Mouse (Mus musculus) MEL (cell line): ENCODE data around the gene Ccdc57. TPM values are rescaled to one million over a fixed set of nuclear protein-coding genes. Genes with fewer than 3 reads are reported as not detected.

Experiments used
- DNase-seq: peaks from one replicate; pipeline ENCODE4 v3.0.0; 2011; ENCODE audit warnings: low read depth, low spot score
- H3K27ac ChIP-seq: 2 replicates; pipeline ENCODE4 v1.5.1; 2012; ENCODE audit warnings: low read depth, mild to moderate bottlenecking, control low read depth, low read length, moderate library complexity; ENCODE audit not compliant: control insufficient read depth
- H3K27me3 ChIP-seq, 2 experiments: fragments of 150-350 bp in 1 of 2; sonication (generic) in 1 of 2; 2 replicates each; pipeline ENCODE4 v1.6.1; 2012; ENCODE audit warnings: low read length in 2 of 2, mild to moderate bottlenecking in 2 of 2, improper control_type of control experiment in 1 of 2, moderate library complexity in 1 of 2; ENCODE audit not compliant: insufficient read depth in 2 of 2, control insufficient read depth in 1 of 2
- H3K36me3 ChIP-seq, 2 experiments: 2 replicates each; pipeline ENCODE4 v1.6.1; 2012 to 2014; ENCODE audit warnings: low read length in 2 of 2, improper control_type of control experiment in 1 of 2, inconsistent platforms in 1 of 2, mild to moderate bottlenecking in 1 of 2; ENCODE audit not compliant: insufficient read depth in 2 of 2, control insufficient read depth in 1 of 2
- H3K4me1 ChIP-seq, 2 experiments: fragments of 150-350 bp in 1 of 2; sonication (generic) in 1 of 2; 2 replicates each; pipeline ENCODE4 v1.6.1; 2012; ENCODE audit warnings: low read length in 2 of 2, improper control_type of control experiment in 1 of 2, mild to moderate bottlenecking in 1 of 2; ENCODE audit not compliant: insufficient read depth in 2 of 2, control insufficient read depth in 1 of 2
- H3K4me3 ChIP-seq, 2 experiments: fragments of 150-350 bp in 1 of 2; sonication (generic) in 1 of 2; 2 replicates each; pipeline ENCODE4 v1.5.1; 2012; ENCODE audit warnings: low read depth in 2 of 2, low read length in 2 of 2, mild to moderate bottlenecking in 2 of 2, moderate library complexity in 2 of 2, control low read depth in 1 of 2, improper control_type of control experiment in 1 of 2; ENCODE audit not compliant: control insufficient read depth in 1 of 2, insufficient read depth in 1 of 2
- H3K79me2 ChIP-seq: 2 replicates; pipeline ENCODE4 v1.6.1; 2012; ENCODE audit warnings: mild to moderate bottlenecking, low read length, moderate library complexity; ENCODE audit not compliant: control insufficient read depth, poor library complexity, insufficient read depth
- H3K9ac ChIP-seq: 2 replicates; pipeline ENCODE4 v1.6.1; 2012; ENCODE audit warnings: low read depth, mild to moderate bottlenecking, control low read depth, low read length, moderate library complexity; ENCODE audit not compliant: control insufficient read depth, poor library complexity, severe bottlenecking
- H3K9me3 ChIP-seq: fragments of 150-350 bp; sonication (generic); replicated peaks from 2 replicates; pipeline ENCODE4 v1.6.1; 2012; ENCODE audit warnings: mild to moderate bottlenecking, low read length, improper control_type of control experiment, moderate library complexity; ENCODE audit not compliant: insufficient read depth
- BHLHE40 ChIP-seq: IDR thresholded peaks from 2 replicates; pipeline ENCODE4 v1.6.1; 2012; ENCODE audit warnings: low read depth, mild to moderate bottlenecking, inconsistent platforms, low read length, improper control_type of control experiment, borderline replicate concordance
- CHD2 ChIP-seq: IDR thresholded peaks from 2 replicates; pipeline ENCODE4 v1.6.1; 2011; ENCODE audit warnings: low read length, improper control_type of control experiment
- CTCF ChIP-seq, 3 experiments: IDR thresholded peaks in 2 of 3; conservative IDR thresholded peaks in 1 of 3; 2 replicates each; pipeline ENCODE4 v1.5.1; 2011 to 2012; ENCODE audit warnings: low read length in 3 of 3, low read depth in 2 of 3, mild to moderate bottlenecking in 2 of 3, improper control_type of control experiment in 1 of 3, inconsistent platforms in 1 of 3, mixed read lengths in 1 of 3, moderate library complexity in 1 of 3; ENCODE audit not compliant: control insufficient read depth in 1 of 3, insufficient read depth in 1 of 3, poor library complexity in 1 of 3, severe bottlenecking in 1 of 3
- E2F4 ChIP-seq: IDR thresholded peaks from 2 replicates; pipeline ENCODE4 v1.6.1; 2011; ENCODE audit warnings: low read depth, low read length, improper control_type of control experiment, borderline replicate concordance
- ELF1 ChIP-seq: IDR thresholded peaks from 2 replicates; pipeline ENCODE4 v1.6.1; 2014; ENCODE audit warnings: low read depth, mild to moderate bottlenecking, inconsistent platforms, low read length, improper control_type of control experiment, moderate library complexity
- ETS1 ChIP-seq: IDR thresholded peaks from 2 replicates; pipeline ENCODE4 v1.6.1; 2012; ENCODE audit warnings: low read depth, mild to moderate bottlenecking, inconsistent platforms, low read length, improper control_type of control experiment, moderate library complexity
- GABPA ChIP-seq: IDR thresholded peaks from 2 replicates; pipeline ENCODE4 v1.6.1; 2012; ENCODE audit warnings: low read depth, mild to moderate bottlenecking, inconsistent platforms, low read length, improper control_type of control experiment, moderate library complexity
- HCFC1 ChIP-seq: IDR thresholded peaks from 2 replicates; pipeline ENCODE4 v1.6.1; 2012; ENCODE audit warnings: low read depth, mild to moderate bottlenecking, inconsistent platforms, low read length, improper control_type of control experiment, moderate library complexity
- JUND ChIP-seq: IDR thresholded peaks from 2 replicates; pipeline ENCODE4 v1.6.1; 2011; ENCODE audit warnings: low read depth, mild to moderate bottlenecking, improper control_type of control experiment, low read length
- KAT2A ChIP-seq: conservative IDR thresholded peaks from 2 replicates; pipeline ENCODE4 v1.6.1; 2012; ENCODE audit warnings: low read depth, low read length, improper control_type of control experiment, inconsistent platforms
- MAFK ChIP-seq: IDR thresholded peaks from 2 replicates; pipeline ENCODE4 v1.6.1; 2011; ENCODE audit warnings: low read depth, mild to moderate bottlenecking, low read length, improper control_type of control experiment, borderline replicate concordance
- MAX ChIP-seq: IDR thresholded peaks from 2 replicates; pipeline ENCODE4 v1.6.1; 2011; ENCODE audit warnings: low read length, improper control_type of control experiment
- MXI1 ChIP-seq: IDR thresholded peaks from 2 replicates; pipeline ENCODE4 v1.6.1; 2011; ENCODE audit warnings: mild to moderate bottlenecking, low read depth, low read length, improper control_type of control experiment
- MYB ChIP-seq: IDR thresholded peaks from 2 replicates; pipeline ENCODE4 v1.6.1; 2011; ENCODE audit warnings: mild to moderate bottlenecking, low read depth, low read length, improper control_type of control experiment
- NRF1 ChIP-seq: IDR thresholded peaks from 2 replicates; pipeline ENCODE4 v1.6.1; 2014; ENCODE audit warnings: low read depth, mild to moderate bottlenecking, inconsistent platforms, low read length, improper control_type of control experiment, moderate library complexity; ENCODE audit not compliant: poor library complexity, insufficient read depth, severe bottlenecking
- POLR2A ChIP-seq, 2 experiments: IDR thresholded peaks; 2 replicates each; pipeline ENCODE4 v1.6.1; 2011 to 2012; ENCODE audit warnings: low read length in 2 of 2, mild to moderate bottlenecking in 2 of 2, control low read depth in 1 of 2, improper control_type of control experiment in 1 of 2, low read depth in 1 of 2, moderate library complexity in 1 of 2; ENCODE audit not compliant: control insufficient read depth in 1 of 2, insufficient read depth in 1 of 2, poor library complexity in 1 of 2
- POLR2AphosphoS2 ChIP-seq: IDR thresholded peaks from 2 replicates; pipeline ENCODE4 v1.6.1; 2011; ENCODE audit warnings: low read length, improper control_type of control experiment
- RAD21 ChIP-seq: IDR thresholded peaks from 2 replicates; pipeline ENCODE4 v1.6.1; 2011; ENCODE audit warnings: mild to moderate bottlenecking, low read depth, low read length, improper control_type of control experiment
- RCOR1 ChIP-seq: IDR thresholded peaks from 2 replicates; pipeline ENCODE4 v1.6.1; 2012; ENCODE audit warnings: low read depth, mild to moderate bottlenecking, inconsistent platforms, low read length, improper control_type of control experiment
- SIN3A ChIP-seq: IDR thresholded peaks from 2 replicates; pipeline ENCODE4 v1.6.1; 2012; ENCODE audit warnings: low read length, improper control_type of control experiment, inconsistent platforms
- SMC3 ChIP-seq: IDR thresholded peaks from 2 replicates; pipeline ENCODE4 v1.6.1; 2011; ENCODE audit warnings: low read depth, low read length, improper control_type of control experiment
- TAL1 ChIP-seq: IDR thresholded peaks from 2 replicates; pipeline ENCODE4 v1.6.1; 2012; ENCODE audit warnings: mild to moderate bottlenecking, inconsistent platforms, low read length, moderate library complexity, mixed read lengths
- TBP ChIP-seq: IDR thresholded peaks from 2 replicates; pipeline ENCODE4 v1.8.0; 2011; ENCODE audit warnings: low read depth, low read length, improper control_type of control experiment
- TCF12 ChIP-seq: IDR thresholded peaks from 2 replicates; pipeline ENCODE4 v1.6.1; 2014; ENCODE audit warnings: low read depth, mild to moderate bottlenecking, inconsistent platforms, low read length, improper control_type of control experiment, moderate library complexity
- USF1 ChIP-seq: IDR thresholded peaks from 2 replicates; pipeline ENCODE4 v1.6.1; 2014; ENCODE audit warnings: low read depth, mild to moderate bottlenecking, inconsistent platforms, low read length, improper control_type of control experiment, moderate library complexity
- USF2 ChIP-seq, 2 experiments: IDR thresholded peaks; 2 replicates each; pipeline ENCODE4 v1.6.1; 2011 to 2012; ENCODE audit warnings: improper control_type of control experiment in 2 of 2, low read length in 2 of 2, borderline replicate concordance in 1 of 2, inconsistent platforms in 1 of 2, low read depth in 1 of 2, mild to moderate bottlenecking in 1 of 2; ENCODE audit not compliant: insufficient read depth in 1 of 2
- ZC3H11A ChIP-seq: IDR thresholded peaks from 2 replicates; pipeline ENCODE4 v1.6.1; 2012; ENCODE audit warnings: low read depth, mild to moderate bottlenecking, inconsistent platforms, low read length, improper control_type of control experiment
- ZMIZ1 ChIP-seq: IDR thresholded peaks from 2 replicates; pipeline ENCODE4 v1.6.1; 2012; ENCODE audit warnings: low read depth, mild to moderate bottlenecking, inconsistent platforms, low read length, improper control_type of control experiment, moderate library complexity
- polyA plus RNA-seq, 2 experiments: library from polyadenylated mRNA; stranded (reverse) in 1 of 2; unstranded in 1 of 2; fragments of >175 nt in 1 of 2; fragments of >200 nt in 1 of 2; gene quantifications; 2 replicates each; pipeline versions ENCODE4 v1.2.1 to v1.2.4; 2012; ENCODE audit warnings: low replicate concordance in 2 of 2, low read depth in 1 of 2; ENCODE audit not compliant: insufficient read length in 2 of 2, insufficient read depth in 1 of 2, missing spikeins in 1 of 2
- total RNA-seq: library from RNA; depleted of rRNA; stranded (reverse); fragments of 300-350 nt; gene quantifications from 2 replicates; pipeline ENCODE4 v1.2.3, GENCODE M21; 2012

Gene Ccdc57
- total and polyA plus RNA-seq, 3 experiments = 5.3 to 7.4 TPM; not detected in 1

- TF ChIP-seq ZC3H11A (no peak), SIN3A (peak; percentile 98), MXI1 (peak; percentile 94), RCOR1 (peak; percentile 42; the same call in 1 of the 2 replicates), JUND (no peak), ELF1 (peak; percentile 91), MYB (no peak), ETS1 (peak; percentile 70; the same call in 1 of the 2 replicates), E2F4 (no peak), KAT2A (peak; percentile 80; the same call in 1 of the 2 replicates), USF1 (peak; percentile 64), GABPA (no peak), MAFK (no peak), MAX (peak; percentile 87), HCFC1 (peak; percentile 97), CTCF (IDR thresholded peaks at IDR 0.05 in 2 of 3, conservative IDR thresholded peaks at IDR 0.05 in 1 of 3; ENCODE audit: control insufficient read depth in 1 of 3, insufficient read depth in 1 of 3, low read depth in 2 of 3, low read length in 3 of 3, poor library complexity in 1 of 3, severe bottlenecking in 1 of 3) (no peak), POLR2A (IDR thresholded peaks at IDR 0.05; ENCODE audit: control insufficient read depth in 1 of 2, insufficient read depth in 1 of 2, low read depth in 1 of 2, low read length in 2 of 2, poor library complexity in 1 of 2) (peak; percentile 96 to 98; a peak in 3 of 4 replicates), SMC3 (no peak), RAD21 (no peak), TAL1 (no peak), POLR2AphosphoS2 (peak; percentile 98)
These were observed 136.7 kb downstream of the Ccdc57 start, which contains the start of gene Dus1l (continued) for GRCm38 (mm10) chr11:120795756-120796613.

DNA sequence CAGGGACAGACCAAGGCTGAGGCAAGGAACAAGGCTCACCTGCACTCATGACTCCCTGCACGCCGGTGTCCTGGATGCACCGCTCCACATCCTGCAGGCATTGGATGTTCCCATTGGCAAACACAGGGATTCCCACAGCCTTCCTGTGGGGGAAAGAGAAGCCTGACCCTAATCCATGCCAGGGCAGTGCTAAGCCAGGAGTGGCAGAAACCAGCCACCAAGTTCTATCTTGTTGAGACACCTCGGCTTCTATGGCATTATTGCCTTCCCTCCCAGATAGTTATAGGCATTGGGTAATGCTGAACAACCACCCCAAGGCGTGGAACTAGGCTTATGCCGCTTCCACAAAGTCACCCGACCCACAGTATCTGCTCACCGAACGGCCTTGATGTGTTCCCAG lies 140.0 kb downstream of the Ccdc57 start:
- H3K9me3 ChIP-seq = no peaks in the 10 kb centered on the region
- TF ChIP-seq USF1 = no peak
- TF ChIP-seq RAD21 = no peak
- TF ChIP-seq MAX = no peak
- no peak for TF ChIP-seq GABPA
- no peak for TF ChIP-seq TBP
- no peak for TF ChIP-seq ZC3H11A
- no peak for TF ChIP-seq BHLHE40
- TF ChIP-seq ETS1 = no peak
- TF ChIP-seq SMC3 = no peak
- no peak for TF ChIP-seq MAFK
- TF ChIP-seq POLR2AphosphoS2 = no peak
- no peak for TF ChIP-seq CHD2
- TF ChIP-seq USF2 (IDR thresholded peaks at IDR 0.05; ENCODE audit: borderline replicate concordance in 1 of 2, insufficient read depth in 1 of 2, low read depth in 1 of 2, low read length in 2 of 2) = no peak
- no peak for TF ChIP-seq TCF12
- TF ChIP-seq NRF1 = no peak
- TF ChIP-seq ZMIZ1 = no peak
- no peak for TF ChIP-seq TAL1
- TF ChIP-seq, all 39 proteins: peak for 0
- Histone ChIP-seq H3K79me2 (peaks cover 20% of the 10 kb centered on the region), H3K36me3 (peaks cover 7 to 12% of the 10 kb centered on the region in 2 experiments), H3K27me3 (no peaks in the 10 kb centered on the region), H3K4me3 (no peak overlapping the region), H3K27ac (no peak overlapping the region), H3K4me1 (peaks cover 5 to 14% of the 10 kb centered on the region in 2 experiments; a peak in 3 of 4 replicates), H3K9ac (no peak overlapping the region)
- no peak for DNase-seq
